Mouse (Mus musculus): ENCODE data around the gene Cftr.

Gene Cftr

DNA sequence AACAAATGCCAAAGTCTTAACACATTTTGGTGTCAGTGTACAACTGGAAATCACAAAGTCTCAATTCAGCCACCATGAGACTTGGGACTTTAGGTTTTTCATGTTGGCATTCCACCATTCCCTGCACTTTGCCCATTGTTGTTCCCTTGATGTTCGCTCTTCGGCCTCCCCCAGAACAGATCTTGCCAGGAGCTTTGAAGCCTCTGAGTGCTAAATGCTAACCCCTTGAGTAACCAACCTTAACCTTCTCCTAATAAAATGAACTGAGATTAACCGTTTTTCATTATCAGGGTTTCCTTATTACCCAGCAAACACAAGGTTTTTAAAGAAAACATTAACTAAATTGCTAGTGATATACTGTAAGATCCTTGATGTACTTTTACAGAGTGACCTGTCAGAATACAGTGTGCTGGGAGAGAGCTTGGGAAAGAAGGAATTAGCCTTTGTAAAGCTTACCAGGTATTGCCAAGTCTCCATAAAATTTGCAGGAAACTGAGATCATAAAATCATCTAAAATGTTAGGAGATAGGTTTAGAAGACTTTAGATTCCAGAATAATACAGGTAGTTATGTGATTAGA is 144.0 kb downstream of the Cftr start:
- no peak for DNase-seq (ENCODE audit: low read depth)

DNA sequence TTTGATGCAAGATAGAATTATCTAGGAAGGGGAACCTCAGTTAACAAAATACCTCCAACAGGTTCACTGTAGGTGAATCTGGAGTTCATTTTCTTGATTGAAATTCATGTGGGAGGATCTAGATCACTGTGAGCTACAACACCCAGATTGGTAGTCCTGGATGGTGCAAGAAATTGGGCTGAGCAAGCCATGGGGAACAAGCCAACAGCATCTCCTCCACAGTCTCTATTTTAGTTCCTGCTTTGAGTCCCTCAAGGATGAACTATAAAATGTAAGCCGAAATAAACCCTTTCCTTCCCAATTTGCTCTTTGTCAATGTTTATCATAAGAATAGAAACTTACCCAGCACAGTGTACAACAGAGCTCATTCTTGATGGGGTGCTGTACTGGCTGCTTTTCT is 152.5 kb downstream of the Cftr start:
- no peak for DNase-seq (ENCODE audit: low read depth)

DNA sequence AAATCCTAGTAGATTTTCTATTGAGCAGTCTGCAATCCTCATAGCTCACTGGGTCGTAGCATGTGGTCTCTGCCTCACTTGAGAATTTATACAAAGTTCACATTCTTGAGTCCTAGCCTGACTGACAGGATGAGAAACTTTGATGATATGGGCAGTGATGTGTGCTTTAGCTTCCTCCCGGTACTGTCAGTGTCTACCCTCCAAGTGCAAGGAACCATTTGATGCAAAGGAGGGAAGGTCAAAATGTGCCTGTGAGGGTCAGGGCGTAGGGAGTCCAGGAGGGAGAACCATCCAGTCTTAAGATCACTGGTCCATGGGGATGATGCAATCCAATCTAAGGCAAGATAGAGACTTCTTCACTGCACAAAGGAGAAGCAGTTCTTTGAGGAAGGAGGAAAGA is 164.9 kb downstream of the Cftr start:
- DNase-seq (ENCODE audit: low read depth), result no peak

DNA sequence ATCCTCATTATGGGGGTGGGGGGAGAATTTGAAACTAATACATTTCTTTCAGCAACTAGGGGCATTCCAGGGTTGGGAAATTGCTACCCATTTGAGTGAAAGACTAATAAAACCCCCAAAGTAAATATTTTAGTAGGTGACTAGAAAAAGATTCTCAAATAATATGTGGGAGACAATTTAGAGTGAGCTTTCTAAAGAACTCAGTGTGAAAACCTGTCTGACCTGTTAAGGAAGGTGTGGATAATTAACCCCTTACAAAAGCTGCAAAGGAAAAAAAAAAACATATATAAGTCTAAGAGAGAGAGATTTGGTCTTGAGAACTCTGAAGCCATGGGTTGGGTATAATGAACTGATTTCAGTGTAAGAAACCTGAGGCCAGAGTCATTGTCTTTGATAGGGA is 167.8 kb downstream of the Cftr start:
- DNase-seq (ENCODE audit: low read depth), result no peak

DNA sequence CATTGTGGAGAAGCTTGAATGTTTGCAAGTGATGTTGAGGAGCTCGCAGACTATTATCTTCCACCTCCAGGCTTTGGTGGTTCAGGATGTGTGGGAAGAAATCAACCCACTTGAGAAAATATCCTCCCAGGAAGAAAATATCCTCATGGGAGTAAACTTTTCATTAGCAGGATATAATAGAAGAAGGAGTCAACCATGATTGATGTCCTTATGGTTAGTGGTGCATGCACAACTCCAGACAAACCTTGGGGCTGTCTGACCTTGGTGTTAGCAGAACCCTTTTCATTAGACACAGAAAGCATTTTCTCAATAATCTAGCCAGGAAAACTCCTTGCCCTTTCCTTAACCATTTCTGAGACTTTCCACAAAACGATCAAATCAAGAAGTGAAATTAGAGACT is 173.8 kb downstream of the Cftr start:
- DNase-seq (ENCODE audit: low read depth), result no peak

DNA sequence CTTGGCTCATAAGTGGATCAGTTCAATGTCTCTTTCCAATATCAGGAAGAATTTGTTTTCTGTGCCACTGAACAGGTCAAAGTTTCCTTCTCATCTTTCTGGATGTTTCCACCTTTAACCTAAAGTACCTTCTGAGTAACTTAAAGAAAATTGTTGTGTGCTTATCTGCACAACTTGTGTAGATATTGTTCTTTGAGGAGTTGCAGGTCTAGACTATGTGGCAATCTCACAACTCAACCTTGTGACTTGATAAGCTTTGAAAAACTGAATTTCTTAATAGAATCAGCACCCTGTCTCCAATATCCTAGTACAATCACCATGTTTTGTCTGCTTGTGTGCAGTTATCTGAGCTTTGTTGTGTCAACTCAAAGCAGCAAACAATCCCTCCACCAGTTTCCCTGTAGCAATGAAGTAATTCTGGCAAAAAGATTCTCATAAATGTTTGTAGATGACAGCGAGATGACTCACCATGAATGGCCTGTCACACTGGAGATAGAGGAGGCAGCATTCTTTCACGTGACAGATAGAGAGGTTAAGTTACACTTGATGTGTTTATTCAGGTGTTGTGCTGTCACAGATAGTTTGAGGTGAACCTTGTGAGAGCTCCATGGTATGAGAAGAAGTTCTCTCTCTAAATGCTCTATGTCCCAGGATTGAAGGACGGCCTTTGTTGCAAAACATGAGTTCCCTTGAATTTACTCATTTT is 178.8 kb downstream of the Cftr start:
- no peak for DNase-seq (ENCODE audit: low read depth)

DNA sequence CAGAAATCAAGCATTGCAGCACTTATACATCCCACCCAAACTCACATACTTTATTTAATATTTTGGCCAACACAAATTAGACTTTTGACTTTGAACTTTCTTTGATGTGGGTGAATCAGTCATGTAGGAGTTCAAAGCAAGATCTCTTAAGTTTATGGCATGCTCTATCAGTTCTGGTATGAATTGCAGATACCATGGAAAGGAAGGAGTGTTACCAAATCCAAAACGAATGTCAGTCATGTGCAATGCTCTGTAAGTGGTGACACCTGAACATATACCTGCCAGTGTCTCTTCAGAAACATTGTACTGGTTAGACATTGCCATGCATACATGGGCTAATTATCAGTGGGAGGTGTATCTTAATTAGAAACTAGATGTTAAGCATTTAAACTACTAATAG is 189.7 kb downstream of the Cftr start:
- DNase-seq (ENCODE audit: low read depth), result no peak

DNA sequence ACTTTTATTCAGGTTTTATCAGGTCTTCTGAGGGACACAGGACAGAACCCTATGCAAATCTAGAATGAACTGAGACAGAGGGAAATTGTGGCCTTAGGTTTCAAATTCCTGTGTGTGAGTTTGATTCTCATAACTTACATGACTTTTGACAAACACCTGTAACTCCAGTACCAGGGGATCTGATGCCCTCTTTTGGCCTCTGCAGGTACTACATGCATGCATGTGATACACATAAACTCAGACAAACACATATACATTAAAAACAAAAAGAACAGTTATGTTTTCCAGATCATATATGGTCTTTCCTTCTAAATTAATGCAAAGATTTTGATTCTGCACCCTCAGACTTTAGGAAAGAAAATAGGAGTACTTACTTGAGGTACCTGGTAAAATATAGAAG is 190.5 kb downstream of the Cftr start:
- no peak for DNase-seq (ENCODE audit: low read depth)

DNA sequence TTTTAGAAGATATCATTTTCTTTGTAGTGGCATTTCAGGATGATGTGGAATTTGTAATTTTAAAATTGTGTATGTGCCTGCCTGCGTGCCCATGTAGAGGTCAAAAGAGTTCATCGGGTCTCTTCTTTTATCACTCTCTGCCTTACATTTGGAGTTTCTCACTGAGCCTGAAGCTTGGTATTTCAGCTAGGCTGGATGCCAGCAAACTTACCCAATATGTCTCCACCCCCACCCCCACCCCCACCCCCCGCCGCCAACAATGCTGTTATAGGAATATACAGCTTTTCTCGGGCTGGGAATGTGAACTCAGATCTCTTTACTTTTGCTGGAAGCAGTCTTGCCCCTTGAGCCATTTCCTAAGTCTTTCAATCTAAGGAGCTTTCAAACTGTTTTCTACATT is 191.7 kb downstream of the Cftr start:
- DNase-seq (ENCODE audit: low read depth), result no peak

DNA sequence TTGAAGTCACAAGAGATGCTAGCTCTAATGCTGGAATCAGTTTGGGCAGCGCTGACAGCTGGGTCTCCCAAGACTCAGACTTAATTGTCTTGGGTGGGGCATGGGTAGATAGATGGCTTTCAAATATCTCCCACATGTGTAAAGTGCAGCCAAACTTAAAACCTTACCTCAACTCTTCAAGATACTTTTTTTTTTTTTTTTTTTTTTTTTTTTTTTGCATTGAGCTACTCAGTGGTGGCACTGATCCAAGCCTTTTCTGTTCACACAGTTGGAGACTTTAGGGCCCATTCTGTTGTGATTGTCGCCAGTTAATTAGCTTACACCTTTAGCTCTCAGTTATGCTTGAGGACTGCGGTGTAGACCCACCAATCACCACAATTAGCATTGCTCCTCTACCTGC is 198.6 kb downstream of the Cftr start:
- DNase-seq (ENCODE audit: low read depth), result no peak

DNA sequence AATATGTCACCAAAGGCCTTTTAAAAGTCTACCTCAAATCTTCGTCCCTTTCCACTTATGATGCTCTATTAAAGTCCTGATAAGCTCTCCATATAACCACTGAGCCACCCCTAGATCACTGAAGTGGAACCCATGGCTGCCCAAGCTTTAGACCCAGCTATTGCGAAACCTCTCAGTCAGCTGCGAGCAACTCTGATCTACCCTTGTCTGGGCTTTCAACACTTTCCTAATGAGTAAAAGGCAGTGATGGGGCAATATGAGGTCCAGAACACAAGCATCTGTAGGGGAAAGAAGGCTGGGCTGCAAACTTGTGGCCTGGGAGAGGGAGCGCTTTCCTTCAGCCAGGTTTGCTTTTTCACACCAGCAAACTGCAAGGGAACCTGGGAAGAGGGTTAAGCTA is 199.2 kb downstream of the Cftr start:
- DNase-seq (ENCODE audit: low read depth), result no peak
